Mouse (Mus musculus) thymus, adult 2 months (tissue): ENCODE results near the gene Stk25.

ENCODE experiments used
- CTCF ChIP-seq: fragments of 200-500 bp; IDR thresholded peaks from 2 replicates; pipeline ENCODE4 v1.5.1; 2012; ENCODE audit warnings: mild to moderate bottlenecking, control low read depth, low read length, moderate library complexity, borderline replicate concordance; ENCODE audit not compliant: control insufficient read depth, poor library complexity, insufficient read depth; ENCODE audit errors: extremely low read depth
- POLR2A ChIP-seq: fragments of 200-500 bp; IDR thresholded peaks from 2 replicates; pipeline ENCODE4 v1.6.1; 2012; ENCODE audit warnings: mild to moderate bottlenecking, low read length, control low read depth, moderate library complexity; ENCODE audit not compliant: control insufficient read depth, poor library complexity, insufficient read depth; ENCODE audit errors: extremely low read depth

- no peak for TF ChIP-seq CTCF
- TF ChIP-seq POLR2A = no peak
These were observed 27.7 kb downstream of the Stk25 start for GRCm38 (mm10) chr1:93630796-93631195.
